In the genomic region with DNA sequence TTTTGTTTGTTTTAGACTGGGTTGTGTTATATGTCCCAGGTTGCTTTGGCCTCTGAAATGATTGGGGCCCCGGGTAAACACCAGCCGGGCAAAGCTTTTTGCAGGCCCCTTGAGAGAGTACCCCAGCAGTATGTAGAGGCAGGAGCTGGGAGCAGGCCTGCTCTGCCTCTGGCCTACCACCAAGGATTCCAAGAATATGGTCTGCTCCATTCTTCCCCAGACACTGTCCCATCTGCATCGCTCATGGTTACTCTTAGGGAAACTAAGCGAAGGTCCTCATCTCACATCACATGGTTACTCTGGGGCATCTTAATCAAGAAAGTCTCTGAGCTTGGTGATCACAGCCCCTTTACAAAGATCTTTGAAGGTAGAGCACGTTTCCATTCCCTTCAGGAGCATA, we compare ENCODE assay signal across 10 mouse cellular contexts. TPM values are rescaled to one million over a fixed set of nuclear protein-coding genes. Genes with fewer than 3 reads are reported as not detected.
DNase-seq lines count a peak whose midpoint lies in the region; ATAC-seq and TF ChIP-seq lines count a peak whose summit lies in the region.
"Had no signal": no experiment of that assay in that cellular context is flagged by ENCODE, and none has a peak within 500 bp of the region (broad histone marks: within the 10 kb centered on the region; RNA-seq: fewer than 3 reads in every experiment).

No protein-coding gene starts in this region.

- H3K9ac ChIP-seq in forebrain, embryonic 15.5 days (replicated peaks) = no peak overlapping the region
- H3K9ac ChIP-seq in forebrain, postnatal 0 days = no peak overlapping the region
- H3K9ac ChIP-seq in lung, embryonic 16.5 days (ENCODE audit: low read length) = peak overlapping the region; percentile 84
- H3K9ac ChIP-seq in hindbrain, embryonic 15.5 days = no peak overlapping the region
- no peak overlapping the region for H3K9ac ChIP-seq in neural tube, embryonic 13.5 days

- H3K4me1 ChIP-seq in forebrain, embryonic 15.5 days = peaks cover 16% of the 10 kb centered on the region
- H3K4me1 ChIP-seq in forebrain, postnatal 0 days (ENCODE audit: insufficient read depth) = peaks cover 6% of the 10 kb centered on the region; the same call in 1 of the 2 replicates
- peaks cover 41% of the 10 kb centered on the region for H3K4me1 ChIP-seq in lung, embryonic 16.5 days (replicated peaks; ENCODE audit: control insufficient read depth, insufficient read depth, low read length)
- H3K4me1 ChIP-seq in hindbrain, embryonic 15.5 days (replicated peaks) = peaks cover 18% of the 10 kb centered on the region
- peaks cover 16% of the 10 kb centered on the region for H3K4me1 ChIP-seq in neural tube, embryonic 13.5 days (replicated peaks)

- peak overlapping the region; percentile 39; the same call in 1 of the 2 replicates for H3K4me3 ChIP-seq in forebrain, embryonic 15.5 days
- H3K4me3 ChIP-seq in forebrain, postnatal 0 days (ENCODE audit: low read depth, low read length) = no peak overlapping the region
- peak overlapping the region; percentile 70 for H3K4me3 ChIP-seq in lung, embryonic 16.5 days (ENCODE audit: low read length)
- H3K4me3 ChIP-seq in hindbrain, embryonic 15.5 days = peak overlapping the region; percentile 44; the same call in 1 of the 2 replicates
- H3K4me3 ChIP-seq in neural tube, embryonic 13.5 days = peak overlapping the region; percentile 42

- no peak for DNase-seq in forebrain, postnatal 0 days
- no peak for DNase-seq in lung, postnatal 4 days
- no peak for DNase-seq in T-cell, adult 2 months (ENCODE audit: low spot score)
- DNase-seq: cerebellum, adult 9-11 months had no signal

- H3K27me3 ChIP-seq in forebrain, embryonic 15.5 days = peaks cover 68% of the 10 kb centered on the region
- H3K27me3 ChIP-seq in forebrain, postnatal 0 days (ENCODE audit: insufficient read depth, low read length) = peaks cover 66% of the 10 kb centered on the region
- H3K27me3 ChIP-seq in lung, embryonic 16.5 days (ENCODE audit: control insufficient read depth, insufficient read depth, low read depth, low read length) = no peaks in the 10 kb centered on the region
- peaks cover 70% of the 10 kb centered on the region for H3K27me3 ChIP-seq in hindbrain, embryonic 15.5 days
- peaks cover 92% of the 10 kb centered on the region for H3K27me3 ChIP-seq in neural tube, embryonic 13.5 days

- no peak overlapping the region for H3K4me2 ChIP-seq in forebrain, embryonic 15.5 days (replicated peaks)
- no peak overlapping the region for H3K4me2 ChIP-seq in forebrain, postnatal 0 days (ENCODE audit: low read depth)
- H3K4me2 ChIP-seq in lung, embryonic 16.5 days (ENCODE audit: low read depth, low read length) = peak overlapping the region; percentile 76
- H3K4me2 ChIP-seq in hindbrain, embryonic 15.5 days = peak overlapping the region; percentile 53; the same call in 1 of the 2 replicates
- H3K4me2 ChIP-seq in neural tube, embryonic 13.5 days = peak overlapping the region; percentile 53

- no peak for TF ChIP-seq CTCF in forebrain, postnatal 0 days (IDR thresholded peaks at IDR 0.05; ENCODE audit: low read depth)

- WGBS in forebrain, embryonic 15.5 days = 82% methylated on average over 5 of the region's 5 CpGs
- WGBS in forebrain, postnatal 0 days = 79% methylated on average over 5 of the region's 5 CpGs
- WGBS in lung, embryonic 16.5 days = 69% methylated on average over 5 of the region's 5 CpGs
- 78% methylated on average over 5 of the region's 5 CpGs for WGBS in hindbrain, embryonic 15.5 days
- WGBS in neural tube, embryonic 13.5 days = 77% methylated on average over 5 of the region's 5 CpGs

- ATAC-seq in forebrain, embryonic 15.5 days (replicated peaks) = no peak
- no peak for ATAC-seq in forebrain, postnatal 0 days
- no peak for ATAC-seq in lung, embryonic 16.5 days (ENCODE audit: low read depth)
- ATAC-seq in hindbrain, embryonic 15.5 days (ENCODE audit: low FRiP score, low read depth) = no peak
- ATAC-seq in neural tube, embryonic 13.5 days (ENCODE audit: low read depth) = no peak
- no peak for ATAC-seq in CD4-positive, CD25-positive, alpha-beta regulatory T cell, adult 4 months

- no peaks in the 10 kb centered on the region for H3K36me3 ChIP-seq in forebrain, embryonic 15.5 days
- H3K36me3 ChIP-seq in forebrain, postnatal 0 days (ENCODE audit: insufficient read depth) = no peaks in the 10 kb centered on the region
- H3K36me3 ChIP-seq in lung, embryonic 16.5 days (ENCODE audit: control insufficient read depth, insufficient read depth, low read length) = peaks cover 3% of the 10 kb centered on the region
- H3K36me3 ChIP-seq in hindbrain, embryonic 15.5 days = no peaks in the 10 kb centered on the region
- H3K36me3 ChIP-seq in neural tube, embryonic 13.5 days = no peaks in the 10 kb centered on the region

- no peak overlapping the region for H3K27ac ChIP-seq in forebrain, embryonic 15.5 days (replicated peaks)
- no peak overlapping the region for H3K27ac ChIP-seq in forebrain, postnatal 0 days (ENCODE audit: low read depth, low read length)
- H3K27ac ChIP-seq in lung, embryonic 16.5 days (ENCODE audit: low read length) = peak overlapping the region; percentile 92
- H3K27ac ChIP-seq in hindbrain, embryonic 15.5 days (replicated peaks) = no peak overlapping the region
- H3K27ac ChIP-seq in neural tube, embryonic 13.5 days (replicated peaks) = no peak overlapping the region

- H3K9me3 ChIP-seq in forebrain, embryonic 15.5 days = no peaks in the 10 kb centered on the region
- no peaks in the 10 kb centered on the region for H3K9me3 ChIP-seq in forebrain, postnatal 0 days (ENCODE audit: low read length)
- H3K9me3 ChIP-seq in lung, embryonic 16.5 days (ENCODE audit: control insufficient read depth, low read length) = no peaks in the 10 kb centered on the region
- no peaks in the 10 kb centered on the region for H3K9me3 ChIP-seq in hindbrain, embryonic 15.5 days
- H3K9me3 ChIP-seq in neural tube, embryonic 13.5 days = no peaks in the 10 kb centered on the region

RNA-seq across cellular contexts. Expression of a gene that starts 2.2 kb away (rescaled TPM):
- 29.4 and 30.1 TPM in 2 replicates for polyA plus RNA-seq in forebrain, embryonic 15.5 days (2015; fragmentation: Nextera tagmentation; extraction: Ambion mirVana)
- total RNA-seq in forebrain, postnatal 0 days (2014; rRNA removed) = 14.8 and 22.7 TPM in 2 replicates
- polyA plus RNA-seq in forebrain, postnatal 0 days (2015; fragmentation: Nextera tagmentation; extraction: Ambion mirVana) = 36.7 and 38.3 TPM in 2 replicates
- 461 and 464 TPM in 2 replicates for polyA plus RNA-seq in lung, embryonic 16.5 days (2015; fragmentation: Nextera tagmentation; extraction: Ambion mirVana)
- 47.2 and 50.1 TPM in 2 replicates for polyA plus RNA-seq in hindbrain, embryonic 15.5 days (2015; fragmentation: Nextera tagmentation; extraction: Ambion mirVana)
- 46.7 and 49.3 TPM in 2 replicates for polyA plus RNA-seq in neural tube, embryonic 13.5 days (2015; fragmentation: Nextera tagmentation; extraction: Ambion mirVana)
- polyA plus RNA-seq in CD4-positive, CD25-positive, alpha-beta regulatory T cell, adult 4 months (2017; shearing (Covaris generic)) = 1 to 10 TPM; 1.8 to 3.1 TPM
- total RNA-seq: monocyte, adult 5-6 weeks had no signal

RNA-seq across cellular contexts. Expression of a gene that starts 29.2 kb away (rescaled TPM):
- polyA plus RNA-seq in forebrain, embryonic 15.5 days (2015; fragmentation: Nextera tagmentation; extraction: Ambion mirVana) = 31.1 and 32.3 TPM in 2 replicates
- total RNA-seq in forebrain, postnatal 0 days (2014; rRNA removed) = 29.4 and 42.5 TPM in 2 replicates
- polyA plus RNA-seq in forebrain, postnatal 0 days (2015; fragmentation: Nextera tagmentation; extraction: Ambion mirVana) = 20.5 and 31.2 TPM in 2 replicates
- 58.5 and 63.7 TPM in 2 replicates for polyA plus RNA-seq in lung, embryonic 16.5 days (2015; fragmentation: Nextera tagmentation; extraction: Ambion mirVana)
- polyA plus RNA-seq in hindbrain, embryonic 15.5 days (2015; fragmentation: Nextera tagmentation; extraction: Ambion mirVana) = 46.0 and 48.4 TPM in 2 replicates
- 72.3 and 82.3 TPM in 2 replicates for polyA plus RNA-seq in neural tube, embryonic 13.5 days (2015; fragmentation: Nextera tagmentation; extraction: Ambion mirVana)
- polyA plus RNA-seq in CD4-positive, CD25-positive, alpha-beta regulatory T cell, adult 4 months (2017; shearing (Covaris generic)) = 100 to 1,000 TPM; 105 to 122 TPM

RNA-seq across cellular contexts. Expression of a gene that starts 40.8 kb away (rescaled TPM):
- 84.3 and 84.6 TPM in 2 replicates for polyA plus RNA-seq in forebrain, embryonic 15.5 days (2015; fragmentation: Nextera tagmentation; extraction: Ambion mirVana)
- total RNA-seq in forebrain, postnatal 0 days (2014; rRNA removed) = 132 and 179 TPM in 2 replicates
- polyA plus RNA-seq in forebrain, postnatal 0 days (2015; fragmentation: Nextera tagmentation; extraction: Ambion mirVana) = 121 and 162 TPM in 2 replicates
- polyA plus RNA-seq in lung, embryonic 16.5 days (2015; fragmentation: Nextera tagmentation; extraction: Ambion mirVana) = 36.7 and 36.9 TPM in 2 replicates
- polyA plus RNA-seq in hindbrain, embryonic 15.5 days (2015; fragmentation: Nextera tagmentation; extraction: Ambion mirVana) = 147 and 157 TPM in 2 replicates
- 111 and 121 TPM in 2 replicates for polyA plus RNA-seq in neural tube, embryonic 13.5 days (2015; fragmentation: Nextera tagmentation; extraction: Ambion mirVana)
- polyA plus RNA-seq in CD4-positive, CD25-positive, alpha-beta regulatory T cell, adult 4 months (2017; shearing (Covaris generic)) = 10 to 100 TPM in 1 of 2 experiments, 1 to 10 TPM in 1; 7.0 to 15.7 TPM

Comparison
In these comparisons a context has a peak if more than half of its experiments do, and no peak if none do; other contexts are left out.
1. H3K4me2 ChIP-seq: peak in lung, embryonic 16.5 days (single experiment), hindbrain, embryonic 15.5 days (single experiment) and neural tube, embryonic 13.5 days (single experiment); none in forebrain, embryonic 15.5 days (single experiment) and forebrain, postnatal 0 days (single experiment).